Mouse (Mus musculus): Measurements from ENCODE around the gene Draxin.
"Not testable (repeated sequence)": the region's sequence is repeated elsewhere in the genome, so short reads cannot be mapped to it uniquely, and the experiment has no call there.

Gene Draxin

GRCm38 (mm10) chr4:148056246-148056645, 74.3 kb downstream of the Draxin start:
- no peak for DNase-seq (ENCODE audit: low spot score)

GRCm38 (mm10) chr4:148054961-148055695, 75.4 kb downstream of the Draxin start:
- DNase-seq (ENCODE audit: low spot score), result no peak

- no peak for DNase-seq (ENCODE audit: low spot score)
Measured at GRCm38 (mm10) chr4:148053417-148053920, 77.0 kb downstream of the Draxin start.

- DNase-seq (ENCODE audit: low spot score), result no peak
Measured at GRCm38 (mm10) chr4:148052976-148053375, 77.5 kb downstream of the Draxin start.

GRCm38 (mm10) chr4:148051886-148052285, 78.6 kb downstream of the Draxin start:
- DNase-seq (ENCODE audit: low spot score), result no peak

- no peak for DNase-seq (ENCODE audit: low spot score)
Measured at GRCm38 (mm10) chr4:148051046-148051776, 79.3 kb downstream of the Draxin start.

- DNase-seq (ENCODE audit: low spot score), result not testable (repeated sequence)
Measured at GRCm38 (mm10) chr4:148050396-148050914, 80.0 kb downstream of the Draxin start.
